Mouse (Mus musculus) heart, adult 2 months (tissue): ENCODE measurements around the gene Hspb9.

Experiments
- CTCF ChIP-seq: fragments of 200-600 bp; IDR thresholded peaks from 2 replicates; pipeline ENCODE4 v1.8.1; 2022; ENCODE audit warnings: antibody characterized with exemption, mild to moderate bottlenecking, moderate library complexity
- EP300 ChIP-seq: fragments of 200-500 bp; IDR thresholded peaks from 2 replicates; pipeline ENCODE4 v1.6.1; 2011; ENCODE audit warnings: low read depth, low read length, control low read depth; ENCODE audit not compliant: insufficient read depth
- POLR2A ChIP-seq: fragments of 200-500 bp; IDR thresholded peaks from 2 replicates; pipeline ENCODE4 v1.6.1; 2011; ENCODE audit warnings: mild to moderate bottlenecking, low read depth, low read length, control low read depth; ENCODE audit not compliant: insufficient read depth

- TF ChIP-seq CTCF (no peak), POLR2A (no peak), EP300 (no peak)
Observed at GRCm38 (mm10) chr11:100716649-100717048, 3.0 kb downstream of the Hspb9 start.
